Mouse (Mus musculus): ENCODE data around the gene Slc24a3.

- TF ChIP-seq SMC3 (IDR thresholded peaks at IDR 0.05; ENCODE audit: low read depth, low read length) (no peak), CTCF (IDR thresholded peaks at IDR 0.05 in 2 of 3, conservative IDR thresholded peaks at IDR 0.05 in 1 of 3; ENCODE audit: control insufficient read depth in 1 of 3, insufficient read depth in 1 of 3, low read depth in 2 of 3, low read length in 3 of 3, poor library complexity in 1 of 3, severe bottlenecking in 1 of 3) (no peak), BHLHE40 (IDR thresholded peaks at IDR 0.05; ENCODE audit: borderline replicate concordance, low read depth, low read length) (no peak), USF1 (IDR thresholded peaks at IDR 0.05; ENCODE audit: low read depth, low read length) (no peak), MAZ (IDR thresholded peaks at IDR 0.05; ENCODE audit: low read depth, low read length) (no peak), ETS1 (IDR thresholded peaks at IDR 0.05; ENCODE audit: low read depth, low read length) (no peak), MEF2A (IDR thresholded peaks at IDR 0.05; ENCODE audit: extremely low read depth, insufficient replicate concordance, low read depth, low read length, poor library complexity, severe bottlenecking) (no peak), POLR2A (IDR thresholded peaks at IDR 0.05; ENCODE audit: control insufficient read depth in 1 of 2, insufficient read depth in 1 of 2, low read depth in 1 of 2, low read length in 2 of 2, poor library complexity in 1 of 2) (no peak), ZC3H11A (IDR thresholded peaks at IDR 0.05; ENCODE audit: low read depth, low read length) (no peak)
Measured at GRCm38 (mm10) chr2:145562493-145562892, 394.9 kb downstream of the Slc24a3 start.
